Mouse (Mus musculus) embryonic fibroblast, embryonic 13.5 days (primary cell): Measurements from ENCODE around the gene Slc39a7.

ENCODE experiments used
- CTCF ChIP-seq: IDR thresholded peaks from 2 replicates; pipeline ENCODE4 v1.5.1; 2011; ENCODE audit warnings: mild to moderate bottlenecking, control low read depth, low read length, moderate library complexity, borderline replicate concordance; ENCODE audit not compliant: insufficient read depth
- POLR2A ChIP-seq: IDR thresholded peaks from 2 replicates; pipeline ENCODE4 v1.6.1; 2011; ENCODE audit warnings: low read depth, mild to moderate bottlenecking, control low read depth, low read length, moderate library complexity

GRCm38 (mm10) chr17:34036647-34037046 lies 5.2 kb upstream of the Slc39a7 start:
- TF ChIP-seq POLR2A (no peak), CTCF (no peak)
